In the genomic region with DNA sequence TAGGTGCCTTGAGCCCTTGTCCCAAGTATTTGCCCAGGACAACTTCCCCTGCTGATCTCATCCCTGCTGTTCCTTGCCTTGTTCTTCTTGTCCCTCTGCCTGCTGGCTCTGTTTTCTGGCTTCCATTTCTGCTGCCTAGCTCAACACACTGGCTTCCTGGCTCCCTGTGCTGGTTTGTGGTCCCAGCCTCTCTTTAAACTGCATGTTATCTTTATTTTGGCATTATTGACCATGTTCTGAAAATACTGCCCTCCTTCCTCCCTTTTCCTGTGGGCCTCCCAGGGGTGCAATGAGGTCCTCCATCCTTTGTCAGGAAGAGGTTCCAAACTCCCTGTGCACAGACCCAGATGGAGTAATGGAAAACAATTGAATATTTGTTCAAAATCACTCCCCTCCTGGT, we compare ENCODE assay signal across 10 mouse cellular contexts.
DNase-seq lines count a peak whose midpoint lies in the region; ATAC-seq lines count a peak whose summit lies in the region.
"Had no signal": no experiment of that assay in that cellular context is flagged by ENCODE, and none has a peak within 500 bp of the region (broad histone marks: within the 10 kb centered on the region; RNA-seq: fewer than 3 reads in every experiment).

No protein-coding gene starts in this region.

- H3K9me3 ChIP-seq in heart, embryonic 11.5 days (replicated peaks; ENCODE audit: control insufficient read depth, low read length), result no peaks in the 10 kb centered on the region; the same call in 1 of the 2 replicates

- H3K27ac ChIP-seq in heart, embryonic 11.5 days (ENCODE audit: low read depth, low read length), result no peak overlapping the region
- H3K27ac ChIP-seq: heart, embryonic 13.5 days; limb, embryonic 13.5 days had no signal

- H3K27me3 ChIP-seq in heart, embryonic 11.5 days (ENCODE audit: control insufficient read depth, insufficient read depth, low read length), result no peaks in the 10 kb centered on the region
- H3K27me3 ChIP-seq: heart, embryonic 13.5 days; limb, embryonic 13.5 days had no signal

- H3K9ac ChIP-seq in heart, embryonic 11.5 days (ENCODE audit: low read depth, low read length), result no peak overlapping the region
- H3K9ac ChIP-seq: heart, embryonic 13.5 days; limb, embryonic 13.5 days had no signal

- DNase-seq in heart, adult 11 months, result peak; percentile 99
- DNase-seq in lung, adult 18-20 months, result peak; percentile 20 to 21
- no peak for DNase-seq in lung, postnatal 25 days (ENCODE audit: low spot score)
- DNase-seq in gastrocnemius, postnatal 25 days, result peak; percentile 82
- DNase-seq in kidney, postnatal 4 days, result peak; percentile 44 to 63
- no peak for DNase-seq in left cerebral cortex, adult 9 months (ENCODE audit: low spot score in 2 of 2)
- DNase-seq: thymus, postnatal 4 days had no signal

- H3K36me3 ChIP-seq in heart, embryonic 11.5 days (ENCODE audit: control insufficient read depth, insufficient read depth, low read length), result no peaks in the 10 kb centered on the region
- H3K36me3 ChIP-seq: heart, embryonic 13.5 days; limb, embryonic 13.5 days had no signal

- no peak for ATAC-seq in heart, embryonic 11.5 days (replicated peaks; ENCODE audit: insufficient number of reproducible peaks, low FRiP score, low TSS enrichment)

- no peak overlapping the region for H3K4me3 ChIP-seq in heart, embryonic 11.5 days (ENCODE audit: low read depth, low read length)
- H3K4me3 ChIP-seq: heart, embryonic 13.5 days; limb, embryonic 13.5 days had no signal

- peaks cover 10% of the 10 kb centered on the region for H3K4me1 ChIP-seq in heart, embryonic 11.5 days (ENCODE audit: control insufficient read depth, insufficient read depth, low read length)

- H3K4me2 ChIP-seq in heart, embryonic 11.5 days, result no peak overlapping the region
- H3K4me2 ChIP-seq: heart, embryonic 13.5 days; limb, embryonic 13.5 days had no signal

Comparison
In these comparisons a context has a peak if more than half of its experiments do, and no peak if none do; other contexts are left out.
1. DNase-seq: peak in heart, adult 11 months (single experiment), lung, adult 18-20 months (2 of 2), gastrocnemius, postnatal 25 days (single experiment) and kidney, postnatal 4 days (2 of 2); none in lung, postnatal 25 days (single experiment) and left cerebral cortex, adult 9 months (0 of 2).